Mouse (Mus musculus) megakaryocyte progenitor cell, adult 5-6 weeks (primary cell): ENCODE results near the gene Kcnk5. TPM values are rescaled to one million over a fixed set of nuclear protein-coding genes. Genes with fewer than 3 reads are reported as not detected.

ENCODE experiments used
- ATAC-seq: replicated peaks from 2 replicates; pipeline ENCODE4 v1.8.0; 2016; ENCODE audit warnings: mild to moderate bottlenecking, moderate TSS enrichment, inconsistent platforms; ENCODE audit not compliant: poor library complexity
- total RNA-seq, 2 experiments: library from RNA; stranded (forward) in 1 of 2; stranded (reverse) in 1 of 2; fragments of 157-497, 149-512 nt in 1 of 2; fragments of 200-1000 nt in 1 of 2; gene quantifications; 2 replicates each; pipeline versions ENCODE4 v1.2.3 to v1.2.4; 2015 to 2017

The Kcnk5 gene
- 0.37 and 1.7 TPM in 2 replicates for total RNA-seq (2015)
- total RNA-seq (2017): 1.2 and 7.0 TPM in 2 replicates

- ATAC-seq: peak; percentile 89
Measured at GRCm38 (mm10) chr14:20181466-20181921, at the start of gene Kcnk5. Gene Kcnk5 (minus strand): TSS chr14:20181809.

DNA sequence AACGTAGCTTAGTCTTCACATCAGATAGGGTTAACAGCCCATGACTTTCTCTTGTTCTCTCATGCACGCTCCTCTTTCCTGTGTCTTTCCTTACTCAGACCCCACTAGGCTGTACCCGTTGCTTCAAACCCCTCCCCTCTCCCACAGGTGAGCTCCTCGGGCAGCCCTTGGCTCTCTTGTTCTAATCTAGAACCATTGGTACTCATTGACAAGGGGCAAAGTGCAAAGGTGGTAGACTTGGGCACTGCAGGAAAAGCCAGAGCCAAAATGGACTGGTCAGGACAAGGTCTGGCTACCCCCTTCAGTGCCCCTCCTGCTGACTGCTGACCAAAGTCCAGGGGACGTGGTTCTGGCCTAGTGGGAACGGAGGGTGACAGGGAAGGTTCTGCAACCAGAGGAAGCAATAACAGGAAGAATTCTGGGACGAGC is 48.5 kb upstream of the Kcnk5 start:
- no peak for ATAC-seq

DNA sequence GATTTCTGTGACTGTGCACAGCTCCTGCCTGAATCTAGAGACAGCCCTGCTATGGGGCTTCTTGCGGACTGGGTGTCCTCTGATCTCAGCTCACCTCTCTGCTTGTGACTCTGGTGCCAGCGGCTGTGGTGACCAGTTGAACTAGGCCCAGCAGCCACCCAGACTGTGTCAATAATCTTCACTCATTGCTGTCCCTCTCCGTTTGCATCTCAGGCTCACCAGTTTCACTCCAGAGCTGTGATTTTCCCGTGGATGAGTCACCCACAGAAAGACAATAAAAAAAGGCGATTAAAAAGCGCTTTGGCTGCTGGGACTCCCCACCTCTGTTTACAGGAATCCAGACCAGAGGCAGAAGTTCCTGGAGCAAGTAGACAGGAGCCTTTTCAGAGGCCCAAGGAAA is 47.8 kb upstream of the Kcnk5 start:
- ATAC-seq: no peak

- ATAC-seq: no peak
Measured at GRCm38 (mm10) chr14:20228336-20228735, 46.7 kb upstream of the Kcnk5 start.

- ATAC-seq: no peak
Measured at GRCm38 (mm10) chr14:20226982-20227381, 45.4 kb upstream of the Kcnk5 start.

DNA sequence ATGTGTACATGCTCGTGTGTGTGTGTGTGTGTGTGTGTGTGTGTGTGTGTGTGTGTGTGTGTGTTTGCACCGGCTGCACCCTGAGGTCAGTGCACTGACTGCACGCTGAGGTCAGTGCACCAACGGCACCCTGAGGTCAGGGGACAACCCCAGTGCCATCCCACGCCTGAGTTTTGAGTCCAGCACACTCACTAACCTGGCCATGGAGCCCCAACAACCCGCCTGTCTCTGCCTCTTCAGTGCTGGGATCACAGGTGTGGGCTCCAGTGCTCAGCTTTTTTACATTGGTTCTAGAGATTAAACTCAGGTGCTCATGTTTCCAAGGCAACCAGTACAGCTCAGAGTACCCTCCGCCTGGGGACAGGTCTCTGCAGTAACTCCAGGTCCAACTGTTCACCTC is 44.9 kb upstream of the Kcnk5 start:
- no peak for ATAC-seq

- no peak for ATAC-seq
Measured at GRCm38 (mm10) chr14:20225525-20225924, 43.9 kb upstream of the Kcnk5 start.

DNA sequence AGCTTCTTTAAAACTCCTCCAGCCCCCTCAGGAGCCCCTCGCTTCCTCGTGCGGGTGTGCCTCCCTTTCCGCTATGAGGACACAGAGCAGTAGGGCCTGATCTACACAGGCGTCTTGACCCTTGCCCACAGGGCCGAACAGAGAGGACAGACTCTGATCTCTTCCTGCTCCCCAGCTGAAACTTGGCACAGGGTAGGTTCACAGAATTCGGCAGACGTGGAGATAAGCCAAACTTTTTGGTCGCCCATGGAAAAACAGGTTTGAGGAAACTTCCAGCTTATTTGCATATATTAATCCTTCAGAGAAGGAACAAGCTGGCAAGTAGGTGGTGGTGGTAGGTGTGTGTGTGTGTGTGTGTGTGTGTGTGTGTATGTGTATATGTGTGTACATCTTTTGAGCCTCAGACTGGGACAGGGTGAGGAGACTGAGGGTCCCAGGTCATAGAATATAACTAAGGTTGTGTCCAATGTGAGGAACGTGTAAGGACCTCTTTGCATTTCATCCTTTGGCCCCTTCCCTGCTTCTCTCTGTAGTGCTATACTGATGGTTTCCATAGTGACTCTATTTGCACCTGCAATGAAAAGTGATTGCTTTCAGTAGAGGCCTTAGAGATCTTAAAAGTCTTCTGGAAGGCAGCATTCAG is 43.1 kb upstream of the Kcnk5 start:
- no peak for ATAC-seq

DNA sequence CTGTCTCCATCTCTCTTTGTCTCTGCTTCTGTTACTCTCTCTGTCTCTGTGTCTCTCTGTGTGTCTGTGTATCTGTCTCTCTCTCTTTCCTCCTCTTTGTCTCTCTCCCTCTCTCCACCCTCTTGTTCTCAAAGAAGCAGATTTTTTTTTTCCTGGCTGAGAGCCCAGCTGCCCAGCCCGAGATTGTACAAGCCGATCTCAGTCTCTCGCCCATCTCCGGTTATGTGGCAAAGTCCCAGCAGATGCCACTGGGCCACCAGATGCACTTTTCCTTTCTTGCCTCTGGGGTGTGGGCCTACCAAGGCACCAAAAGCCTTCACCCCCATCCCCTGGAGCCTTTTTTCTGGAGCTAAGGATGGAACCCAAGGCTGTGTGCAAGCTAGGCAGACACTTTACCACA is 42.6 kb upstream of the Kcnk5 start:
- ATAC-seq: 0 out of 2 replicates have a peak, but pooled peaks have one; percentile 31

GRCm38 (mm10) chr14:20223253-20223652 is 41.6 kb upstream of the Kcnk5 start:
- no peak for ATAC-seq

- ATAC-seq: no peak
Measured at GRCm38 (mm10) chr14:20221083-20221482, 39.5 kb upstream of the Kcnk5 start.

DNA sequence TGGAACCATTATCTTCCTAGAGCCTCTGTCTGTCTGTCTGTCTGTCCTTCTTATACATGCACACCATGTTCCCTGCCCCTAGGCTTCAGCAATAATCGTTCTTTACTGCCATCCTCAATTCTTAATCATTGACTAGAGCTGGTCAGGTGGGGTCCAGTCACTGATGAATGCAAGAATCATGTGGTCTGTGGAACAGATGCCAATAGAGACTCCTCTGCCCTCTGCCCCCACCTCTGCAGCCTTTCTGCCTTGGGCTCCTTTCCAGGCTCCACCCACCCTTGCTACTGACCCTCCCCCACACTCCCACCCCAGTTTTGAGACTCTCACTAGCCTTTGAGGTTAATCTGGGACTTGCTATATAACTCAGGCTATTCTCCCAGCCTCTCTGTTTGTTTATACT is 38.2 kb upstream of the Kcnk5 start:
- no peak for ATAC-seq

DNA sequence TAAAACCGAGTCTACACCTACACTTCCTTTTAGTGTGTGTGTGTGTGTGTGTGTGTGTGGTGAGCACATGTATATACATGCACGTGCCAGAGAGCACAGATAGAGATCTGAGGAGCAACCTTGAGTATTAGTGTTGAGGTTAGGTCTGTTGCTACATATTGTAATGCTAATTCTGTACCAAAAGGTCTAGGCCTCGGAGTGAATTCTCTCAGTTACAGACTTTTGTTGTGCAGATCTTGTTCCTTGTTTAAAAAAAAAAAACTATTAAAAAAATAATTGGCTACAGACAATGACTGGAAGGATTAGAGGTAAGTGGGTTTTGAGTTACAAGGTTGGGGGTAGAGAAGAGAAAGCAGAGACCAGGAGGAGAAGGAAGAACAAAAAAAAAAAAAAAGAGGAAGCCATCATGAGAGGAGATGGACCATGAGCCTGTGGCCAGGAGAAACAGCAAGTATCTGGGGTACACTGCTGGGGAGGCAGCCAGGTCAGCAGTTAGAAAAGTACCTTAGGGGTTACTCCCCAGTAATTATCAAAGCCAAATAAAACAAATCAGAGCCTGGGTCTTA is 35.8 kb upstream of the Kcnk5 start:
- ATAC-seq: no peak

GRCm38 (mm10) chr14:20216561-20217298 is 35.1 kb upstream of the Kcnk5 start:
- ATAC-seq: no peak

DNA sequence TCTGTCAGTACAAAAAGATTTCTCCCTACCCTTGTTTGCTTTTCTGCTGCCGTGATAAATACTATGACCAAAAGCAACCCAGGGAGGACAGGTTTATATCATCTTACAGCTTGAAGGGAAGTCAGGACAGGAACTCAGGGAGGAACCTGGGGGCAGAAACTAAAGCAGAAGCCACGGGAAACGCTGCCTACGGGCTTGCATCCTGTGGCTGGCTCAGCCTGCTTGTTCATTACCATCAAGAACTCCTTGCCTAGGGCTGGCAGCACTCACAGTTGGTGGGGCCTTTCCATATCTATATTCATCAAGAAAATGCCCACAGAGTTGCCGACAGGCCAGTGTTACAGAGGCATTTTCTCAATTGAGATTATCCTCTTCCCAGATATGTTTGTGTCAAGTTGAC is 34.2 kb upstream of the Kcnk5 start:
- peak; percentile 45; the same call in 1 of the 2 replicates for ATAC-seq

- ATAC-seq: peak; percentile 38
Measured at GRCm38 (mm10) chr14:20214125-20214524, 32.5 kb upstream of the Kcnk5 start.

GRCm38 (mm10) chr14:20211754-20212601 is 30.4 kb upstream of the Kcnk5 start:
- ATAC-seq: peak; percentile 53

GRCm38 (mm10) chr14:20209926-20210325 is 28.3 kb upstream of the Kcnk5 start:
- peak; percentile 64 for ATAC-seq

- no peak for ATAC-seq
Measured at GRCm38 (mm10) chr14:20208435-20208834, 26.8 kb upstream of the Kcnk5 start.

DNA sequence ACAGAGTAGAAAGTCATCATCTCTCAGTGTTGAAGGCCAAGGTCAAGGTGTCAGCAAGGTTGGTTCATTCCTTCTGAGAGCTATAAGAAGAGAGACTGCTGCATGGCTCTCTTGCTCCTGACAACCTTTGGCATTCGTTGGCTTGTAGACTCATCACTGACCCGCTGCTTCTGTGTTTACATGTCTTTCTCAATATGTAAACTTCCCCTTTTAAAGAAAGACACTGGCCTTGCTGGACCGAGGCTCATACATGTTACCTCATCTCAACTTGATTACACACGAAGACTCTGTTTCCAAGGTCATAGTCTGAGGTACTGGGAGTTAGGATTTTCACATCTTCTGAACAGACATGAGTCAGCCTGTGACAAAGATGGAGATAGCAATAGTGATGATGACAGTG is 24.1 kb upstream of the Kcnk5 start:
- ATAC-seq: no peak

DNA sequence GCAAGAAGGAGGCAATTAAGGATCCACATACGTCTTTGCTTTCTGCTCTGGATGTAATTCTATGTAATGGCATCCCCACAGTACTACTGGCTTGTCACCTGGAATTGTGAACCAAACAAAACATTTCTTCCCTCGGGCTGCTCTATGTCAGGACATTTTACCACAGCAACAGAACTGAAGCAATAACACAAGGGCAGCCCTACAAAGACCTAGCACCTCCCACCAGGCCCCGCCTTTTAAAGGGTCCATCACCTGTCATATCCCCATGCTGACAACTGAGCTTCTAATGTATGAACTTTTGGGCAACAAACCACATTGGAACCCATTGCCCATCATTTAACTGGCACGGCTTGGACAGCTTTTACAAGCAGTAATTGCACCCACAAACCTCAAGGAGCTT is 21.7 kb upstream of the Kcnk5 start:
- peak; percentile 76 for ATAC-seq
